Mouse (Mus musculus): ENCODE results near the gene Il22ra1. TPM values are rescaled to one million over a fixed set of nuclear protein-coding genes. Genes with fewer than 3 reads are reported as not detected.

Gene Il22ra1
- polyA plus RNA-seq (2012; rRNA removed; ENCODE audit: low replicate concordance), result 0.24 and 1.9 TPM in 2 replicates

DNA sequence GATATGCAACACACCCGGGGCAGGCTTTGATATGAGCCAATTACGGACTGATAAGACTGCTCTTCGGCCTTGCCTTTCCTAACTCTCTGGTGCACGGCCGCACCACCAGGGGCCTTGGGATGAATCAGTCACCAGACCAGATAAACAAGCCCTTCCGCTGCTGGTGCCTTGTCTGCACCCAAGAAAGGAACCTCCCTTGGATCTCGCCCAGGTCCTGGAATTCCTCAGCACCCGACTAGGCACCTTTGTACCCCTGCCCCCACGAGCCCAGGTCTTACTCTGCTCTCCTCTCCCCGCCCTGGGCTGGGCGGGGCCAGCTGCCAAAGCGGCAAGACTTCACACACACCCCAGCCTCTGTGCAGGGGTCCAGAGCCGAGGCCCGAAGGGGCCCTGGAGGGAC is at the start of gene Il22ra1:
Gene Il22ra1 (plus strand): TSS at position 356 of the 400 bp plus-strand sequence.

DNA sequence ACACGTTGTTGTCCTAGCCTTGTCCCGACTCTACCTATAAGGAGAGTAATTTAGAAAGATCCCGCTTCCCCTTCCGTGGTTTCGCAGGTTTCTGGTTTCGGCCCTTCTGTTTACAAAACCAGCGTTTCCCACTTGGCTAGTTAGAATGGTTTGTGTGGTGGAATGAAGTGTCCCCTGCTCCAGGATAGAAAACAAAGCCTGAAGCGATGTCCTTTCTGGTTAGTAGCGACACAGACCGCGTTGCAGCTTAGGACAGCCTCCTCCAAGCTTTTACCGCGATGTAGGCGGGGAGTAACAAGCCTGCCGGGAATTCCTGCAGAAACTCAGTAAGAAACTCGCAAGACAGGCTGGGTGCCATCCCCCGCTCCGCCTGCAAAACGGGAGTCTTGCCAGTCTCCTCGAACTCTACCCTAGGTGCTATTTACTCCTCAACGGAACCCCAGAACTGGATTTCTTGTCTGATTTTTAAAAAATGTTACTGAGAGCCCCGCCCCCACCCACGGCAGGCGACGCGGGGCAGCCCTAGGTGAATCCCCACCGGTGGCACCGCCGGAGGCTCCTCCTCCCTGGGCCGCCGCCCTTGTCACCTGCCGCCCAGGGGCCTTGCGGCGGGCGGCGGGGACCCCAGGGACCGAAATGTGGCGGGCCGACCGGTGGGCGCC is 41.9 kb upstream of the Il22ra1 start, which contains the start of gene Ifnlr1:
Gene Ifnlr1 (plus strand): TSS at position 382 of the 662 bp plus-strand sequence.

GRCm38 (mm10) chr4:135759356-135759976 is 31.5 kb downstream of the Il22ra1 start, which contains the start of gene Myom3:
Gene Myom3 (plus strand): TSS chr4:135759715.

Other genes with a start within 250 kb of the Il22ra1 start
- gene Stpg1, start 233.4 kb upstream of the Il22ra1 start, polyA plus RNA-seq (2012; rRNA removed; ENCODE audit: low replicate concordance), result 0.16 TPM in 1 of 2 replicates, not detected in the other
- gene Nipal3, start 233.1 kb upstream of the Il22ra1 start, polyA plus RNA-seq (2012; rRNA removed; ENCODE audit: low replicate concordance), result 10.5 and 25.0 TPM in 2 replicates
- 0.63 TPM in 1 of 2 replicates, not detected in the other for gene Grhl3, start 154.5 kb upstream of the Il22ra1 start, polyA plus RNA-seq (2012; rRNA removed; ENCODE audit: low replicate concordance)
- 0.14 and 5.1 TPM in 2 replicates for gene Ifnlr1, start 41.9 kb upstream of the Il22ra1 start, polyA plus RNA-seq (2012; rRNA removed; ENCODE audit: low replicate concordance)
- gene Myom3, start 31.5 kb downstream of the Il22ra1 start, polyA plus RNA-seq (2012; rRNA removed; ENCODE audit: low replicate concordance), result 0.44 and 2.4 TPM in 2 replicates
- 38.8 and 103 TPM in 2 replicates for gene Srsf10, start 127.6 kb downstream of the Il22ra1 start, polyA plus RNA-seq (2012; rRNA removed; ENCODE audit: low replicate concordance)
- gene Pnrc2, start 145.7 kb downstream of the Il22ra1 start, polyA plus RNA-seq (2012; rRNA removed; ENCODE audit: low replicate concordance), result 27.5 and 32.9 TPM in 2 replicates
- gene Cnr2, start 167.2 kb downstream of the Il22ra1 start, polyA plus RNA-seq (2012; rRNA removed; ENCODE audit: low replicate concordance), result 1.5 and 1.8 TPM in 2 replicates
- gene Fuca1, start 192.6 kb downstream of the Il22ra1 start, polyA plus RNA-seq (2012; rRNA removed; ENCODE audit: low replicate concordance), result 78.3 and 121 TPM in 2 replicates
- 60.7 and 66.8 TPM in 2 replicates for gene Hmgcl, start 218.3 kb downstream of the Il22ra1 start, polyA plus RNA-seq (2012; rRNA removed; ENCODE audit: low replicate concordance)
- gene Gale, start 235.6 kb downstream of the Il22ra1 start, polyA plus RNA-seq (2012; rRNA removed; ENCODE audit: low replicate concordance), result 57.0 and 108 TPM in 2 replicates
- 85.5 and 106 TPM in 2 replicates for gene Lypla2, start 244.5 kb downstream of the Il22ra1 start, polyA plus RNA-seq (2012; rRNA removed; ENCODE audit: low replicate concordance)